Mouse (Mus musculus): ENCODE measurements around the gene Slc16a7.

Gene Slc16a7

DNA sequence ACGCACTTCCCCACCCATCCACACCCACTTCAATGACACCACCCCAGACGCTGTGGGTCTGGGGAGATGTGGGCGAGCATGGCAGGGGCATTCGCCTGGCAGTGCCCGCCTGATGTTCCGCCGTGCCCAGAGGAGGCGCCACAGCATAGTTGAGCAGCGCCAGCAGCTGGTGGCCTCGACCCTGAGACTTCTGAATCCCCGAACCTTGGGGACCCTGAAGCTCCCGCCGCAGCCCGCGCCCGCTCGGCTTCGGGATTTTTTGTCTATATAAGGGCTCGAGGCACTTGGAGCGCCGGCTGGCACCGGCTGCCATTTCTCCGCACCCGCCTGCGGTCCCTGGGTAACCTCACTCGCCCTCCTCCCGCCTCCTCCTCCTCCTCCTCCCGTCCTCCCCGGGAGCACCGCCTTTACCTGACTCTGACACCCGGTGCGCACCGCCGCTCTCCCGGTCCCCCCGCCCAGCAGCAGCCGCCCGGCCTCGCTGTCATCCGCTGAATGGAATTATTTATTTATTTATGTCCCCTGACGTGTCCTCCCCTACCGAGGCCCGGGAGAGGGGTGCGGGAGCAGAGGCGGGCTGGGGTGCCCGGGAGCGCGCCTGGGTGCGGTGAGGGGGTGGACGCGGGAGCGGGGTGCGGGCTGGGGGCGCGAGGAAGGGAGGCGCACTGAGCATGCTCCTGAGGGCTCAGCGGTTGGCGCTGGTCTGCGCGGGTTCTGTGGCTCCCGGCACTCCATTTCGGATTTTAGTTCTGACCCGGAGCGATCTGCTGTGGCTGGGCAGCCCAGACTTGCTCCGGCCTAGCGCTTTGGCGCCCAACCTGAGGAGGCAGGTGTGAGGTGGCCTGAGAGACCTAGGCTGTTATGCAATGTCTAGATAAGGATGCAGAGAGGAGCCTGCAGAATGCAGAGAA lies at the start of gene Slc16a7:
Gene Slc16a7 (minus strand): TSS at position 590 of the 911 bp plus-strand sequence.
- peak; percentile 62 to 71 for DNase-seq

DNA sequence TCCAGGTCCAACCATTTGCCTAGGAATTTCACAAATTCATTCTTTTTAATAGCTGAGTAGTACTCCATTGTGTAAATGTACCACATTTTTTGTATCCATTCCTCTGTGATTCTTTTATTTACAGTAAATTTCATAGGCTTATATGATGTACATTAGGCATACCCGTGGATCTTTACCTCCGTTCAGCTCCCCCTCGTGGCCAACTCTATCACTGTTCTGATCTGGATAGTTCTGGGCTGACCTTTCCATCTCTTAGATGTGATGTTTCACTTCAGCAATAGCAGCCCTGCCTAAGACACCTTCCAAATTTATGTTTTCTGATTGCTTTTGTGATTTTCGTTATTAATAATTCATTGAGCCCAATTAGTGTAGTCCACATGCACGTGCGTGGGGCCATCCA lies 29.5 kb upstream of the Slc16a7 start:
- peak in 1 of 2 experiments; percentile 38 for DNase-seq

DNA sequence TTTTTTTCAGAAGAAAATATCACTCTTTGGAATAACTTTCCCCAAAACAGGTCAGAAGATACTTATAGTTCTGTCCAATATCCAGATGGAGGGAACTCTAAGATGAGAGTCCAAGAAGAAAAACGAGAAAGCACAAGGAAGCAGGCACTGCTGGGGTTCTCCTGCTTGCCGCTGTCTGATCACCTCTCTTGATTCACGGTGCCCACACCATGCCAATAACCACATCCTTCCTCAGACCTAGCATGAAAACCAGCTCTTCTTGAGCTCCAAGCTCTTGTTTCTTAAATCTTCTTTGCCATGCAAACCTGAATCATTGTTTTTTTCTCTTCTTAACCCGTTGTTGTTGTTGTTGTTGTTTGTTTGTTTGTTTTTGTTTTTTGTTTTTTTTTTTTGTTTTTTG lies 10.5 kb upstream of the Slc16a7 start:
- no peak for DNase-seq

DNA sequence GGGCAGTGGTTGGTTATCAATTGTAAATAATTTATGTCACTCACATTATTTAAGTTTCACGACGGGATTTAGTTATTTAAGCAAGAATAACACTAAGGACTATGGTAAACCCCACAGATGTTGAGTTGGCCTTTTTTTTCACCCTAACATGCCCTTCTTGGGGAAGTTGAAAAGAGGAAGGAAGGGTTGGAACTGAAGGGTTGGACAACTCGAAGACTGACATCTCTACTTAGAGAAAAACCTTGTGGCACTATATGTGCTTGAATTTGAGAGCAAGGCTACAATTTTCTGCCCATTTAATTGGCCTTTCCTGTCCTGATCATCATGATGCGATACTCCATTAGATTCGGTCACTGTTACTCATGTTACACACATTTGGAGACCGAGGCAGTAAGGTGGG lies 746 bp upstream of the Slc16a7 start:
- DNase-seq: no peak

DNA sequence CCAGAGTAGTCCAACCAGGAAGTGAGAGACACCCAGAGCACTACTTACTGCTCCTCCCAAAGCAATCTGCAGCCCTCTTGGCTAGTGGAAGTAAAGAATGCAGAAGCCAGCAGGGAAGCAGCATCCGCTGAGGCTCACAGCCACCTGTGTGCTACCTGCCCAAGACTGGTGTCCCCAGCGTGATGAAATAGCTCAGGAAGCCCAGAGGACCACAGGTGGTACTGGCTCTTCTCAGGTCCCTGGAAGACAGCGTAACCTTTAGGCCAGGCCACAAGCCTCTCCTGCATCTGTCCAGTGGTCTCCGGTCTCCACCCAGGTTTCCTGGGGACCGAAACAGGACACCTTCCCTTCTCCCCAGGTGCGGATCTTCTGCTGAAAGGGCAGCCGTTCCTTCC lies 787 bp downstream of the Slc16a7 start:
- DNase-seq: no peak

DNA sequence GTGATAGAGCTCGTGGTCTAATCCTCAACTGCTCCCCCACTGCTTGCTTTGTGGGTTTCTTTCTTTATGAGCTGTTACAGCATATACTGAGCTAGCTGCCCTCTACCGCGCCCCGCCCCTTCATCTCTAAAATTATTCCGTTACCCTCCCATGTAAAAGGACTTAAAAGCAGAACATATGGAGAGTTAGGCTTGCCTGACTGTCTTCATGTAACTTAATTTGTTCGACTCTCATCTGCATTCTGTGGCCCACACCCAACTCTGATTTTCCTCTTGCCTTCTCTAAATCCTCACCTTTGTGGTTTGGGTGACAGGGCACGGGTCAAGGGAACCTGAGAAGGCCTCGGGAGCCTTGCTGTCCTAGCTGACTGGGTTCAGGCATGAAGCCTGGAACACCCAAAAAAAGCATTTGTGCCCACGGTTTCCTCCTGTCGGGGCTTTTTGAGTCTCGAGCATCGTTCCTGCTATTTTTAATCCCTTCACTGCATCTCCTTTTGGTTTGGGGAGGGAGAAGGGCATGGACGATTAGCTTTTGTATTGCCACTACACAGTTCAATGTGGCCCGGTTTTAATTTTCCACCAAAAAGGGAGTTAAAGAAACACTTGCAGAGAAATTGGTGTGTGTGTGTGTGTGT lies 1.4 kb downstream of the Slc16a7 start:
- peak; percentile 18 to 44 for DNase-seq

DNA sequence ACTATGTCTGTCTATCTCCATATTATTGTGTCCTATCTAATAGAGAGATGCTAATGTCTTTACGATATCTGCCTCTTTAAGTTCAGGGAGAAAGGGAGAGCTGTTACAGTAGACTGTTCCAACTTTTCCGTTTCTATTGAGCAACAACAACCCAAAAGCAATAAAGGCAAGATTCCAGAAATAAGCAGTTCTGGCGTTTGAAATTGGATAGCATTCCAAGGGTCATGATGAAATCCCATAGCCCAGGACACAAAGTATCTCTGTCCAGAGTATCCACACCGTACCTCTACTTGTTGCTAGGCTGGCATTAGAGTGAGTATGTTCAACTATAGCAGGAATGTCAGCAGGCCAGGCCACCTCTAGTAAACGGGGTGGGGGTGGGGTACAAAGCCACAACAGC lies 13.7 kb downstream of the Slc16a7 start:
- DNase-seq: no peak

DNA sequence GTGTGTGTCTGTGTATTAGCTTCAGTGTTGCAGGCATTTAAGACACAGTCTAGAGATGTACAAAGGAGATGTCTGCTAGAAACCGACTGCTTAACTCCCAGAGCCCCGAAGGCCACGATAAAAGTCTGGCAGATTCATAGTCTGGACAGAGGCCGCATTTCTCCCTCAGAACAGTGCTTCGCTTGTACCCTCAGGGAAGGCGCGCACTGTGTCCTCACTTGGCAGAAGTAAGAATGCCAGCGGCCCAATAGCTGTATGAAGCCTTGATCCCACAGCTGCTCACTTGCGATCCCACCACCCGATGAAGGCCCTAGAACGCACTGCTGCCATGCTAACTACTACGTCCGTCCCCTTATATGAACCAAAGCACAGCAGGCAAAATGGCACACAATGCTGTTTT lies 16.6 kb downstream of the Slc16a7 start:
- DNase-seq: no peak

DNA sequence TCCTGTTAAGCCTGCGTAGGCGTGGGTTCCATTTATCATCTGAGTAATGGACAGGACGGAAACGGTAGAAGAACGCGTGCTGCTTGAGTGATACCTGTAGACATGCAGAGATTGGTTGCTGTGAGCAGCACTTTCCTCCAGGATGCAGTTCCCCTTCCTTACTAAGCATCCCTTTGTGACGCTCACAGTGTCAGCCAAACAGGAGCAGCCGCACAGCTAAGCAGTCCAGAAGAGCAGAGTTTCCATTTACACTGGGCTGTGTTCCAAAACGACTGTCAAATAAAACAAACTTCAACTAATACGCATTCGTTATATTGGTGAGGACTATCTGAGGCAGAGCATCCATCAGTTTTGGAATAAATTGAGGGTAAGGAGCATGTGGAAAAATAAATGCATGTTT lies 17.8 kb downstream of the Slc16a7 start:
- DNase-seq: no peak

DNA sequence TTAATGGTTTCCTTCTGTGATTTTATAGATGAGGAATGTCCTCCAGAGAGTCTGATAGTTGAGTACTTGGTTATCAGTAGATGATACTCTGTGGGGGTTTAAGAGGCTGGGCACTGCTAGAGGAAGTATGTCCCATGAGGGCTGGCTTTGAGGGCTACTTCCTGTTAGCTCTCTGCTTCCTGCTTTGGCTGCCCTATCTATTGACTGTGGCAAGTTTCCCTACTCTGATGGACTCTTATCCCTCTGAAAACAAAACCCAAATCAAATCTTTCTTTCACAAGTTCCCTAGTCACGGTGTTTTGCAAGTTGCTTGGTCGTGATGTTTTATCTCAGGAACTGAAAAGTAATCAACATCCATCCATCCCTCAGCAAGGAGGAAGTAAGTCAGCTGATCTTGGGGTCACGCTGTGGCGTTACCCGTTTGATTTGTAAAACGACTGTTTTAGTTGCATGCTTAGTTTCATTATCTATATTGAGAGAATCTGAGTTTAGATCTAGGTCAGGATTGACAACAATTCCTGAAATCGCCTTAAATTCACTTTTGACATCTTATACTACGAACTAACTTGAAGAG lies 19.1 kb downstream of the Slc16a7 start:
- DNase-seq: peak in 1 of 2 experiments; percentile 30

DNA sequence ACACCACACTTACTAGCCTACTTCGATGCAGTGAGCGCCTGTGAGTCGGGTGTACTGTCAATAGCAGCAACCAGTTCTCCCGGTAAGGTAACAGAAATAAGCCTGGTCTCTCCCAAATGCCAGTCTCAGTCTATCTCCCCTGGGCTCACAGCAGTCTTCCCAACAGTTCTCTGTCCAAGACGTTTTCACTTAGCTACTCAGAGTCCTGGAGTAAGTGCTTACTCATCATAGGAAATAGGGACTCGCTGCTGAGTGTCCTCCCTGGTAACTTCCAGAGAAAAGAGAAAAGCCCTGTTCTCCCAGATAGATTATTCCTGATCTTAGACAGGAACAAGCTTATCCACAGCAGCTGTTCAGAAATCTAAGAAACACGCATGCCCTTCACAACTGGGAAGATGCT lies 30.8 kb downstream of the Slc16a7 start:
- no peak for DNase-seq

DNA sequence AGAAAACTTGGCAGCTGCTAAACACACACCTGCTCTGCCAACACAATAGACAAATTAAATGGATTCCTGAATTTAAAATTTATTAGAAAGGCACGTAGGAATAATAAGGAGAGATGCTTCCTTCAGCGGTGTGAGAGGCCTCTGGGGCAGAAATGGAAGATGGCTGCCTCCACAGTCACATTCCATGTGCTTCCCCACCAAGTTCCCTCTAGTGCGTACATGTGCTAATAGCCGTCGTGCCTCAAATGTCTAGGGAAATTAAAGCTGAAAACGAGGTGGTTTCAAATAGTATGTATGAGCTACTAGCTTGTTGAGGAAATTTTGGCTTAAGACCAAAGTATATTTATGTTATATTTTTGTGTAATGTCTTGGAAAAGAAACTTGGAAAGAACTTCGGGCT lies 36.5 kb downstream of the Slc16a7 start:
- no peak for DNase-seq

DNA sequence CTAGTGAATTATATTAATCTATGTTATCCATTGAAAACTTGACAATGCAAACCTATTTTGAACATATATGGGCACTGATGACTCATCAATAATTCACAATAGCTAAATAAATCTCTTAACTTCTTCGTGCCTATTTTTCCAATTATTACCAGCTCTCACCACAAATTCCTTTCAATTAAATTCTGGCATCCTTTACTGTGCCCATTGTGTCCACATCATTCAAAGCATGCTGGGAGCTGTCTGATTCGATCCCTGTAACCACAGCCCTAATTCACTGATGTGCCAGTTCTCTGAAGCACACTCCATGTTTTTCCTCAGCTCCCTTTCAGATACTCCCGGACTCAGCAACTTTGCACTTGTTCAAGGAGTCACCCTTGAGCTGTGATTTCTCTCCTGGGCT lies 41.1 kb downstream of the Slc16a7 start:
- no peak for DNase-seq

DNA sequence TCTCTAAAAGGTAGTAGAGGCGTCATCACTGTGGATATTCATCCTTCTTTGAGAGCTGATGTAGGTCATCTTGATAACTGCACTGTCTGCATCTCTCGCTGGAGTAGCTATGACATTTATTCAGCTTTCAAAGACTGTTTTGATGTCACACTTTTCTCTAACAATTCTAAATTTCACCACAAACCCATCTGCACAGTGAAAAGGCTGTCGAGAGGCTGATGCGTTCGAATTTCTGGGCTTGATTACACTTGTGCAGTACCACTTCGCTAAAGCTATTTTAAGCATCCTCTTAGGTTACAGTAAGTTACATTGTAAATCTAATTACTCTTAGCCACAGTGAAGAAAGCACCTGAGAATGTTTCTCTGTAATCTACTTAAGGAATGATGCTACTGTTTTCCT lies 42.1 kb downstream of the Slc16a7 start:
- no peak for DNase-seq

DNA sequence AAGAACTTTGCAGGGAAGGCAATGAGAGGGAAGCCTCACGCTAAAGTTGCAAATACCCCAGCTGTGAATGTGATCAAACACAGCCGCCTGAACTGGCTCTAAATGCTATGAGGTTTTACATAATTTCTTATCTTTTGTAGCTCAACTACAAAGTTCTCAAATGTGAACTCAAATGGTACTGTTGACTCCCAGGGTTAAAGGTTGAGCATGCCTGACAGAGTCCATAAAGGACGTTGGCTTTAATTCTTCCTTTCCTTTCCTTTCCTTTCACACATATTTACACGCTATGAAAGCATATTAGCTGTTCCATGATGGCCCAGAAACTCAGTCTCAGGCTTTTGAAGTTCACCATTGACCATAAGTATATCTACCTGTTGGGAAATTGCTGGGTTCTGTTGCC lies 42.9 kb downstream of the Slc16a7 start:
- no peak for DNase-seq

DNA sequence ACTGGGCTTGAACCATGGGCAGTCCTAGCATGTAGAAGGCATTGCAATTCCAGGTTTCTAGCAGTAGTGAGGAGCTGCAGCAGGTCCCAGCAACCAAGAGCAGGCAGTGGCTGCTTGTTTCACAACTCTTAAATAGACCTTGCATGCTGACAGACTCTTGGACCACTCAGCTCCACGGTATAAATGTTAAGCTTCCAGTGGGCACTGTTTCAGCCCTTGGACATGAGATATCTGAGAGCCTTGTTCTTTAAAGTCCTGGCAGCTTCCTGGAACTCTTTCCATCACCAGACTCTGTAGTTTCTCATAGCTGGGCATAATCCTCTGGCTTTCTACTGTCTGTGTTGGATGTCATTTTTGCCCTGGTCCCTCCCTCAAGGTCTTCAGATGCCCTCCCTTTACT lies 43.7 kb downstream of the Slc16a7 start:
- DNase-seq: no peak

DNA sequence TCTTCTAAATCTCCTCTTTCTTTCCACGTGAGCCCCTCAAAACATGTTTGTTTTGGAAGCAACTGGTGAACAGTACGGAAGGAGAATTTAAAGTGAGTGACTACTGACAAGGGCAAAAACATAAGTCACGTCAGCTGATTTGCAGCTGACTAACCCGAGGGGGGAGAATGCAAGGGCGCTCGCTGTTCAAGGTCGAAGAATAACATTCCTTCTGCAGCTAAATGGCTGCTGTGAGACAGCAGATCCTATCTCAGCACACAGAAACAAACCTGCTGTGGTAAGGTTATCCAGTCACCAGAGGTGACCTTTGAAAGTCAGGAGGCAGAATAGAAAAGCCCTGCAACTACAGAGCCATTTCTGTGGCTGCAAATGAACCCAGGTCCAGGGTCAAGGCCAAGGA lies 47.1 kb downstream of the Slc16a7 start:
- DNase-seq: no peak

DNA sequence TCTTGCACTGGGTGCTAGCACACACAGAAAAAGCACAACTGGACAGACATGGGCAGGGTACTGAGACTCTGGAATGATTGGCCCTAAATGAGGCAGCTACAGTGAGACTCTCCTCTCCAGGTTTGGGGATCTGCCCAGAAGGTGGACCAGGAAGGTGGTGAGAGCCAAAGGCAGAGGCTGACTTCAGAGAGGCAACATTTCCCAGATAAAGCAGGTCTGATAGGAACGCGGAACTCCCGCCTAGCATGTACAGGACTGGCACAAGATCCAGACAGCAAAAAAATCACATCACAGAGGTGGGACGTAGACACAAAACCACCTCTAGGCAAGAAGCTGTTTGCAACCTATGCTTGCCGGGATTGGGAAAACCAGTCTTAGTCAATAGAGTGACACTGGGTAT lies 55.5 kb downstream of the Slc16a7 start:
- DNase-seq: no peak

DNA sequence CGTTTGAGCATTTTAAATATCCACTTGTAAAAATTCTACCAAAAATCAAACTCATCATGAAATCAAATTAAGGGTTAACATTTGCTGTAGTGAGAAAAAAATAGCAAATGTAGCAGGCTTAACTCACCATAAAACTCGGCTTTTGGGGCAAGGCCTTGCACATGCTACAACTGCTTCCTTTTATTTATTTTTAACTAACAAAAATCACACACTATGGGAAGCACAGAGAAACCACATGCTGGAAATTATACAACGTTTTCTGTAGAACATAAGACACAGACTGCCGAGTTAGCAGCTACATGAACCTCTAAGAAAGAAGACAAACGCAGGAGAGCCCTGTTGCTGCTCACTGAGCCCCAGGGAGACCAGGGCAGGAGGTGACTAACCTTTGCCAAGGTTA lies 57.9 kb downstream of the Slc16a7 start:
- DNase-seq: no peak

DNA sequence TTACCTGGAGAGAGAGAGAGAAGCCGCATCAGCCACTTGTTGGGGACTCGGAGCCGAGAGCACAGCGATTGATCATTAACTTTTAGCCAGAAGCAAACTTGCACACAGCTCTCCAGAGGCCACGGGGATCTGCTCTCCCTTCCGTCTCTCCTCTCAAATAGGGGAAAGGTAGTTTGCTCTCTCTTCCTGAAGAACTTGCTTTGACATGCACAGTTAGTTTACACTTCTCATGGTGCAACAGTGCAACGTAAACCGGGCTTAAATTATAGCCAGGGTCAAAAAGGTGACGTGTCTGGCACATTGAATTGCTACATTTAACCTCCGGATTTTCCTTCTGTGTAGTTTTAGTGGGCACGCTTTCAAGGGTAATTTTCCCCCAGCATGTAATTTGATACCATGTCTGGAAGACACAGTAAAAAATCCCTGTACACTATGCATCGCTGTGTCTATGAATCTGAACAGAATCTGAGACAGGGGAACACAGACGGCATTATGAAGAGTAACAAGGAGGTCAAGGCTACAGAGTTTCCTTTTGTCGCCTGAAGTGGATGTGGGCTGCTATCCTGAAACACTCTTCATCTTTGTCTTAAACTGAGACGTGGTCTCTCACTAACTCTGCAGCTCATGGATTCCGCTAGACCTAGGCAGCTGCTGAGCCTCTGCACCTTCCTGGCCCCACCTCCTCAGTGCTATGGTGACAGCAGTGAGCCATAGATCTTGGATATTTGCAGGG lies 60.8 kb downstream of the Slc16a7 start:
- no peak for DNase-seq

DNA sequence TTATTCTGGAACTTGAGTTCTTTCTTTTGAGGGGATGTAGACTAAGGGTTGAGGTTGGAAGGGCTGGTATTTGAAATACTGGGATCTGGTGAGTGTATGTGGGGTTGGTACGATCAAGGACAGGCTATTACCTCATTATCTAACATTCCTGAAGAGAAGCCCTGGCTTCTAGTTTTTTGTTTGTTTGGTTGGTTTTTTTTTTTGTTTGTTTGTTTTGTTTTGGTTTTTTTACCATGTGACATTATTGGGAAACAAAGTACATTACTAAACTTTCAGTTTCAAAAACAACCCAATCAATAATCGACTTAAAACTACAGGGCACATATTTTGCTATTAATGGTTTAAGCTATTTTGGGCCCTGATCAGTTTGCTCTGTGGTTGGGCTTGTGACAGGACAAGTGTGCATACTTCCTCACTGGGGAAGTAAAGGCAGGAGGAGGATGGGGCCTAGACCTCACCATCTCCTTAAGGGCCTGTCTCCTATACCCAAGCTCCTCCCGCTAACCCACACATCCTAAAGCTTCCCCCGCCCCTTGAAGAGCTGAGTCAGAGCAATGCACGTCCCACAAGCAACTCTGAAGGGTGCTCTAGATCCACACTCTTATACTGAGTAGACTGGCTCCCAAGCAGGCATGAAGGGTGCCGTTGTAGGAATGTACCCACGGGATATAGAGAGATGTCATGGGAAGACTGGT lies 64.2 kb downstream of the Slc16a7 start:
- no peak for DNase-seq

DNA sequence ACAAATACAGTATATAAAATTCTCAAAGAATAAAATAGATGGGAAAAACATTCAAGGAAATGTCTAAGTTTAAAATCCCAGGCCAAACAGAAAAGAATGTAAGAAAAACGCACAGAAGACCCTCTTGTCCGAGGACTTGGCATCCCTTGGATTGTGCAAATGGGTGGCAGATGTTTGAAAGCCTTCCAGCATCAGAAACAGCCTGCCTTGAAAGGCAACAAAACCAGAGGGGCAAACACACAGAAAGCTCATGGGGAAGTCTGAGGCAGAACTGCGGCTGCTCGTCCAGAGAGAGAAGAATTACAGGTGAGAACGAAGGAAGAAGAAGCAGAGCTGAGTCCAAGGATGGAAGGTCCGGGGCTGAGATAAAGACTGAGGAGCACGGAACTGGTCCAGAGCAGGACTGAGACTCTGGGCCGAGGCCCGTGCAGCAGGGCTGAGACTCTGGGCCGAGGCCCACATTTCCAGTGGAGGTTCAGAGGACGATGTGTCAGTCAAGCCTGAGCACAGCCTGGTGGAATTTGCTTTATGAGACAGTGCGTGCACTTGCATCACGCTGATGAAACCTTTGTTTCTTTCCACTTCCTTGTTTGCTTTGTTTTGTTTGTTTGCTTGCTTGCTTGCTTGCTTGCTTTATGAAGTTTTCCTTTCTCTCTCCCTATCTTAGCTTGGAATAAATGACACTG lies 65.0 kb downstream of the Slc16a7 start:
- no peak for DNase-seq
